Mouse (Mus musculus) heart, postnatal 4 days (tissue): ENCODE results near the gene Gab2. TPM values are rescaled to one million over a fixed set of nuclear protein-coding genes. Genes with fewer than 3 reads are reported as not detected.

Experiments used
- DNase-seq: peaks from one replicate; pipeline ENCODE4 v3.0.0; 2021
- total RNA-seq, 2 experiments: library from RNA; stranded (reverse); gene quantifications; 2 replicates each; pipeline ENCODE4 v1.2.3; 2021

The Gab2 gene
- total RNA-seq, 2 experiments from 2014 or later: 26.6 to 27.4 TPM

DNA sequence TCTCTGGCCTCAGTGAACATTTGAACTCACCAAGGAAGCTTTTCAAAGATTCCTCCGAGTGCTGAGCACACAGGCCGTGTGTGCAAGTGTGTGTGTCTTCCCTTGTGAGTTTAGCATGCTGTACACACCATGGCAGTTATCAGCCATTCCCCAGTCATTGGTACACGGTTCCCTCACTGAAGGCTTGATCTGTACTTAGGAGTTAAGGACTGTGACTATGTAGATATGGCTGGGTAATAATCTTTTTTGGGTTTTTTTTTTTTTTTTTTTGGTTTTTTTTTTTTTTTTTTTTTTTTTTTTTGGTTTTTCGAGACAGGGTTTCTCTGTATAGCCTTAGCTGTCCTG, 265.4 kb downstream of the Gab2 start:
- no peak for DNase-seq

DNA sequence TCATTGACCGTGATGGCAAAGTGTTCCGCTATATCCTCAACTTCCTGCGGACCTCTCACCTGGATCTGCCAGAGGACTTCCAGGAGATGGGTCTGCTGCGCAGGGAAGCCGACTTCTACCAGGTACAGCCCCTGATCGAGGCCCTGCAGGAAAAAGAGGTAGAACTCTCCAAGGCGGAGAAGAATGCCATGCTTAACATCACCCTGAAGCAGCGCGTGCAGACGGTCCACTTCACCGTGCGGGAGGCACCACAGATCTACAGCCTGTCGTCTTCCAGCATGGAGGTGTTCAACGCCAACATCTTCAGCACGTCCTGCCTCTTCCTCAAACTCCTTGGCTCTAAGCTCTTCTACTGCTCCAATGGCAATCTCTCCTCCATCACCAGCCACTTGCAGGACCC, 266.1 kb downstream of the Gab2 start:
- DNase-seq: no peak

DNA sequence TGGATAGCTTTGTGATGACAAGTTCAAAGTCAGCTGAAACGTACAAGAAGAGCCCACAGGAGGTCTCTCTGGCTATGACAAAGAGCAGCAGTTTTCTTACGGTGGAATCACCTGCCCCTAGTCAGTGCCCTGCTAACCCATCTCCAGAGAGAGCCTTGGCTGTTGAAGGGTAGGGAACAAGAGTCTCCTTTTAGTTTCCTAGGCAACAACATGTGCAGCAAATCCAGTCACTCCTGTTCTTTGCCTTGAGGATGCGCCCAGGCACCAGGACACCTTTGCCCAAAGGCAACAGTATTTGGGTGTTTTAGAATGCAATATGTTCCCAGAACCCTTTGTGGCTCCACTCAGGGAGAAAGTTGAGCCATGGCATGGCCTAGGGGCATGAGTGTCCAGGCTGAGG, 266.9 kb downstream of the Gab2 start:
- DNase-seq: no peak

DNA sequence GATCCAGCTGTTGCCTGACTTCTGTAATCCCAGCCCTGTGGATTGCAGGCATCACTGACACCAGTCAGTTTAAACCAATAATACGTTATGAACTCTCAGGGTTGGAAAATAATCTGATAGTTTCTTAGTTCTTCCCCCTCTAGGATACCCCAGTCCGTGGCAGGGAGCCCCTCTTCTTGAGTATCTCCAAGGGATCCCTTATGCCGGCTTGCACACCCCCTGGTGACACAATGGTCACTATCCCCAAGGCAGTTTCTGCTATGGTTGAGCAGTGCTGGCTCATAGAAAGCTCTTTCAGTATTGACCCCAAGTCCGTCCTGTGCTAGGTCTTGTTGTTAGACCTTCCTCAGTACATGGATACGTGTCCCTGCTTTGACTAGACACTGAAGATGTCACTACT, 267.4 kb downstream of the Gab2 start:
- DNase-seq: no peak

DNA sequence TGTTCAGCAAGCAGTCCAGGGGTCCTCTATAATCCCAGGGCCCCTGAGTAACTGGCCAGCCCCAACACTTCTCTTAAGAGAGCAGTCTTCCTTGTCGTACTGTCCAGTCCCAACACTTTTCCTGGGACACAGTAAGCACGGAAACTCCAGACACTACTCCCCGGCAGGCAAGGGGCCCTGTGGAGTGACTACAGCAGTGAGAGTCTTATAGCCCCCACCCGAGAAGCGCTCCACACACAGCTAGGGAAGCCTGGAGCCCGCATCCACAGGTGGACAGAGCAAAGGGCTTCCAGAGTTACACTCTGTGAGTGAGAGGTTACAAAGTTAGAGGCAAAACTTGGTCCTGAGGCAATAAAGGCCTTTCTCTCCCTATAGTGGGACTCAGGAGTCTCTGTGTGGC, 268.1 kb downstream of the Gab2 start:
- no peak for DNase-seq

DNA sequence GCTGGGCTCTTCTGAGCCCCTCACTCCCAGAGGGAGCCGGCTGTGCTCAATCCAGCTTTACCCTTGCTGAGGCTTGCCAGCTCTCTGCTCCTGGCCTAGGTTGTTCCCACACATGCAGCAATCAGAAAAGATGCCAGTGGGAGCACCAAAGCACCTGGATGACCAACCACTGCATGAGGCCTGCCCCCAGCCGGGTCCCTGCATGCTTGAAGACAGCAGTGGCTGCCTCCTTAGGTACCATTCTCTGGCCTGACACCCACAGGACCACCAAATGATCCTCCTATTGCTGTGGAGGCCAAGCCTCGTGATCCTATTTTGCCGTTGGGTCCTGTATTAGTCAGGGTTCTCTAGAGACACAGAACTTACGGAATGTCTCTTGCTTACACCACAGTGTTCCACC, 269.5 kb downstream of the Gab2 start:
- DNase-seq: no peak

DNA sequence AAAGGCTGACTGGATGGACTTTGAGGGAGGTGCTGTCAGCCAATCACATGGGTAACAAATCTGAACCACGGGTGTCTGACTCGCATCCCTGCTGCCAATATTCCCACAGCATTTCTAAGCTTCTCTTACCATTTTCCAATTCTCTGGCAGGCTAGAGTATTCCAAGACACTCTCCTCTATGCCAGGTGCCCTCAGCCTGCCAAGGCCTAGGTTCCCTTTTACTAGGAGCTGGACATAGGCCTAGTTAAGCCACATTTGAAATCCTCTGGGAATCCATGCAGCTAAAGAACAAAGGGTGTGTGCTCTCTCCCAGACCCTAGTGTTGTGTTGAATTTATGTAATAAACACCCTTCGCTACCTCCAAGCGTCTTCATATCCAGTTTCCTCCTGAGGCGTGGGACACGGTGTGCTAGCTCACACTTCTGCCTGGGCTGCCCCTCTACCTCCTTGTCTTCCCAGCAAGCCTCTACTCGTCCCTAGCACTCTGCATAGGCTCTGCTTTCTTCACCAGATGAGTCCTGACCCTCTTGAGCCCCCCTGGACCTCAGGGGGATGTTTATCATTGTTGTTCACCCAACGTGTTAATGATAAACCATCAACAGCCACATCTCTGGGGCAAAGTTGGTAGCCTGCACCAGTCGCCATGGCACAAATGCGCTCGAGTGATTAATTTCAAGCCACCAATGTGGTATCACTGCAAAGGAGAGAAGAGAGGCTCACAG, 270.6 kb downstream of the Gab2 start:
- DNase-seq: no peak

DNA sequence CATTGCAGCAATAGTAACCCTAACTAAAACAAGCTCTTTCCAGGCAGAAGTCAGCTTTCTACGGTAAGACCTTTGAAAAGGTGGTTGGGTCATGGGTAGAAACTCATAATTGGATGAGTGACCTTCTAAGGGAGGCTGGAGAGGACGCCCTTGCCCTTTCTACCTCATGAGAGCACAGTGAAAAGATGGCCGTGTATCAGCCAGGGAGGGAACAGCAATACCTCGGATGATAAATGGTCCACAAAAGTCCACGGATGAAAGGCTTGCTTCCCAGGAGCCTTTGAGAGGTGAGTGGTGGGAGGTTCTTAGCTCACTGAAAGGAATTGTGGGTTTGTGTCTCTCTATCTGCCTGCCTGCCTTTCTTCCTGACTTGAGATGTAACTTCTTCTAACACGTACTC, 272.0 kb downstream of the Gab2 start:
- DNase-seq: no peak

DNA sequence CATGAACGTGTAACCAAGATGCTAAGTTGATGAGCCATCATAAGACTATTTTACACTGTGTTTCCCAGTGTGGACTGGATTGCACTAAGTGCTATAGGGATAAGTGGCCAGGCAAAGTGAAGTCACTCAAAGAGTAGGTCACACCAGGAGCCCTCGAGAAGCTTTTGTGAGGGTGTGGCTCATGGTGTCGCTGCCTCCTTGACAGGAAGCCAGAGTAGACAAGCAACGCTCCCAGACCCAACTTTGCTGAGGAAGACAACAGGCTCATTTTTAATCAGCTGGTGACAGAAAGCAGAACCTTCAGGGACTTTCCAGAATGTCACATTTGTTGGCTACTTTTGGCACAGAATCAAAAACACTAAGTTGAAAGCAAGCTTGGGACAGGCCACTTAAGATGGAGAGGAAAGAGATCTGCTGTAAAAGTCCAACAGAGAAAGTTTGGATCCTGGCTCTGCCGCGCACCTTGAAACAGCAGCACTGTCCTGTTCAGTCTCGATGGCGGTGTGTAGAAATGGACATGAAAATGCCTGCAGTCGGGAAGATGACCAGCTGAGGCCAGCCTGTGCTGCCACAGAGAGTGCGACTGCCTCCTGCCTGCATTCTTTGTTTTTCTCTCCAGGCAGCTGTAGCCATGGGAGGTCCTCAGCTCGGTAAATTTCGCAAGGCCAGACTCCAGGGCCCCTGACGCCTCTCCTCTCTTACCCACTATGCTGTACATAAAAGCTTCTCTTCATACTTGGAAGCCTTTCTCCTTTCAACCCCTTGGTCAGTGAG, 273.9 kb downstream of the Gab2 start:
- DNase-seq: peak; percentile 44

DNA sequence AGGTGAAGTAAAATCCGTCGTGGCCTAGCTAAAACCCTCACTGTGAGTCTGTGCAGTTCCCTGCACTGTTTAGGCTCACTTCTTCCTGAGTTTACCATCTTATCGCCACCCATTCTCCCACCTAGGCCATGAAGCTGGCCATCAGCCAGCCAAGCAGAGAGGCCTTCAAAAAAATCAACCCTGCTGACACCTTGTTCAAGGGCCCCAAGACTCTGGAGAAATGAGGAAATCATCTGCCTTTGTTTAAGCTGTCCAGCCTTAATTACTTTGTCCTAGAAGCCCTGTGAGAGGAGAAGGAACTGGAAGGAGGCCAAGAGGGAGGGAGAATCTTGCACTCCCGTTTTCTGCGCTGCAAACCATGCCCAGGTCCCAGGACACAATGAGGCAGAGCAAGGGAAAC, 274.9 kb downstream of the Gab2 start:
- DNase-seq: no peak

DNA sequence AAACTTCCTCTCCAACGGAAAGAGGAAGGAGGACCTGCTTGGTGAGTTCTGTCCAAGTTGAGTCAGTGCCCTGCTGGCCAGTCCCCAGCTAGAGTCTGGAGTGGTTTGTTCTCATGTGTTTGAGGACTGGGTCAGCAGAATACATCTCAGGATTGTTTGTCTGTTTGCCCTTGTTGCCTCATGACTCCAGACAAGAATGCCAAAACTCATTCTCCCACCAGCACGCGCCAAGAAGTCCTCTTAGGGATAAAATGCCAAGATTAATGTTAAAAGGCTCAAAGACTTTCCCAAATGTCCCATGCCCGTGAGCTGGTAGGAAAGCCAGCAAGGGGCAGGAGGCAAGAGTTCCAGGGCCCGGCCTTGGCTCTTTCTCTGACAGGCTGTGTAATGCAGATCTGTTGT, 275.5 kb downstream of the Gab2 start:
- DNase-seq: peak; percentile 27

DNA sequence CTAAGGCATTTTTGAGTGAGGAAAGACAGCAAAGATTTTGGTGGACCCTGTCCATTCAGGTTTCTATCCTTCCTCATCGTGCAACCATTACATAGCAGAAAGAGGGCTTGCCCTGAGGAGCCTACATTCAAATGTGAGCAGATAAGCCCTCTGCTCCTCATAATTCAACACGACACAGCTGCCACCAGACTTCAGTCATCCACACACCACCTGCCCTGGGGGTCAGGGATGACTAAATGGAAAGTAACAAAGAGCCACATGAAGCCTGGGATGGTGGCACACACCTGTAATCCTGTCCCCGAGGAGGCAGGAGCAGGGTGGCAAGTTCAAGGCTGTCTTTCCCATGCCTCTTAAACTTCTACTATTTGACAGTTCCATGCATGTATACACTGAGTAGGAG, 276.5 kb downstream of the Gab2 start:
- DNase-seq: no peak

DNA sequence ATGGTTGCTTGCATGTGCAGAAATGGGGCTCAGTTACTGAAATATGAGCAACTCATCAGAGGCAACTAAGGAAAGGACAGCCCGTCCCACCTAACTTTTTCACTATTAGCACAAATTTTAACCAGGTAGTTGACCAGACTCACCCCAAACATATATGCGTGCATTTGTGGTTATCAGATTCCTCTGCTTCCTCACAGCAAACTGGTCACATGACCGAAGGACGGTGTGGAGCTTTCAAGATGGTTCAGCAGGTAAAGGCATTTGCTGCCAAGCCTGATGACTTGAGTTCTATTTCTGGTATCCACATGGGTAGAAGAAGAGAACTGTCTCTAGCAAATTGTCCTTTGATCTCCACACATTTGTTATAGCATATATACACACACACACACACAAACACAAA, 277.0 kb downstream of the Gab2 start:
- DNase-seq: no peak

Other genes starting within 250 kb of the Gab2 start
- 10 to 100 TPM; 15.3 to 16.5 TPM for gene Nars2, start 130.1 kb upstream of the Gab2 start, total RNA-seq